1 mouse cellular context compared by ENCODE assay signal in genomic region chr11:69662967-69663671, GRCm38 (mm10).
TF ChIP-seq lines count a peak whose summit lies in the region.

No protein-coding gene starts in this region.

TF ChIP-seq in MEL, 35 proteins besides CTCF, POLR2A, EP300 and RAD21 (continued from another document):
- TF ChIP-seq ZC3H11A (IDR thresholded peaks at IDR 0.05; ENCODE audit: low read depth, low read length), result no peak
- no peak for TF ChIP-seq ELF1 (IDR thresholded peaks at IDR 0.05; ENCODE audit: low read depth, low read length)
TF ChIP-seq in MEL: peak in this region for 7.
